Mouse (Mus musculus): ENCODE results near the gene Pea15a.
"Not testable (repeated sequence)": the region's sequence is repeated elsewhere in the genome, so short reads cannot be mapped to it uniquely, and the experiment has no call there.

Pea15a gene

DNA sequence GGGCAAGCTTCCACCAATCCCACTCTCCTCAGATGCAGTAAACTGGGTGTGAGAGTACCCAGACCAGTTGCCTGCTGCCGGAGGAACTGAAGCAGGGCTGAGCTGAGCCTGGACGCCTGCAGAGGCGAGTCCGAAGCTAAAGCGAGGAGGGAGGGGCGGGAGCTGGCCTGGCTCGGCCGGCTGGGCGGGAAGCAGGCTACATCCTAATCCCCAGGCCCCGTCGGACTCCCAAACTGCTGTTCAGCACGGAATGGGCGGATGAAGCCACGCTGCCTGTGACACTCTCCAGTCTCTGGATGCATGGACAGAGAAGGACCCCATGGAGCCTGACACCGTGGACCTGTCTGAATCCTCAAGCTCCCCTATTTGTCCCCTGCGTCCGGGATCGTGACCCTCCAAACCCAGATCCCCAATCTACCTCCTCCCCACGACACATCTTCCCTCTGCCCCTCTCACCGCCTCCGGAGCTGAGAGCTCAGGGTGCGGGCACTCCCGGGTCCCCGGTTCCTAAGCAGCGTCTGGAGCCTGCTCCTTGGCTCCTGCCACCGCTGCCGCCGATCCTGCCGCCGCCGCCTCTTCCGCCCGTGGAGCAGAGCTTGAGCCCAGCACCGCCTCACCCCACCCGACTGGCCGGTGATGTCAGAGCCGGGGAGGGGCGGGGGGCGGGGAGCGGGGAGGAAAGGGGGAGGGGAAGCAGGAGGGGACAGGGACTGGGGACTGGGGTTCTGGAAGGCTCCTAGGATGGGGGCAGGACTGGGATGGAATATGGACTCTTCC is at the start of gene Pea15a:
Pea15a (minus strand) TSS at position 664 of the 777 bp plus-strand sequence.
- DNase-seq (ENCODE audit: low read depth): peak; percentile 60

- peak; percentile 13 for DNase-seq (ENCODE audit: low read depth)
These were observed 41.1 kb upstream of the Pea15a start for GRCm38 (mm10) chr1:172247679-172248078.

GRCm38 (mm10) chr1:172247216-172247615 is 40.6 kb upstream of the Pea15a start:
- DNase-seq (ENCODE audit: low read depth): no peak

DNA sequence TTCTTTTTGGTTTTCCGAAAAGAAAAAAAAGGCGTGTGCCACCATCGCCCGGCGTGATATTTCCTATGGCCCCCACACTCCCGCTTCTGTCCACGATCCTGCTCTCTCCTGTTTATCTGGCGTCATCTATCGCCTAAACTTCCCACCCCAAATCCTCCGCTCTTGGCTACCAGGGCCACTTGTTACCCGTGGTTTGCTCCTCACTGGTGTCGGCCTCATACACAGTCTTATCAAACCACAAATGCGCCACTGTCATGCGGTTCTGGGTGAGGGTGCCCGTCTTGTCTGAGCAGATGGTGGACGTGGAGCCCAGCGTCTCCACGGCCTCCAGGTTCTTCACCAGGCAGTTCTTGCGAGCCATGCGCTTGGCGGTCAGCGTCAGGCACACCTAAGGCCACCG is 38.0 kb upstream of the Pea15a start:
- not testable (repeated sequence) for DNase-seq (ENCODE audit: low read depth)

DNA sequence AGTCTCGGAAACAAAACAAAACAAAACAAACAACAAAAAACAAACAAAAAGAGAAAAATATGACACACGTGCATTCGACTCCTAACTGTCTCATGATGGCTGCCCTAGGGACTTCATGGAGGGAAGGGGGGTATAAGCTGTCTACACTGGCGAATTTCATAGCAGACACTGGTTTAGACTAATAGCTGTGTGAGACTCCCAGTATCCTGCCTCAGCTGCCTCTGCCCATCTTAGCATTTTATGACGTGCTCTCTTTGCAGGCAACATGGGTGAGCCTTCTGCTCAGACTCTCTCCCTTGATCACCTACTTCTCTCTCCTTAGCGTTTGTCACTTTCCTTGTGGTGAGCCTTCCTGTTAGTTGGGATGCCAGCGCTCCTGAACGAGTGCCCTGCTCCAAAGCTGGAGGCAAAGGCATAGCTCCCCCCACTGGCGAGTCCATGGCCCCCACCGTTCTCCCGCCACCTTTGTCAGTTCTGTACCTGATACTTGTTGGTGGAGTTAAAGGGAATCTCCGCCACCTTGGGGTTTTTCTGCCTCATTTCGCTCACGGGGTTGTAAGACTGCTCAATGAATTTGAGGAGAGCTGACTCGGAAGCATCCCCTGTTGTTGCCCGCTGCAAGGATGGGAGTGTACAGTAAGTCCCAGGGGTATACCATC is 37.1 kb upstream of the Pea15a start:
- no peak for DNase-seq (ENCODE audit: low read depth)

GRCm38 (mm10) chr1:172242401-172242800 is 35.8 kb upstream of the Pea15a start:
- no peak for DNase-seq (ENCODE audit: low read depth)

GRCm38 (mm10) chr1:172240945-172241708 is 34.5 kb upstream of the Pea15a start:
- peak; percentile 34 for DNase-seq (ENCODE audit: low read depth)

- DNase-seq (ENCODE audit: low read depth): peak; percentile 26
These were observed 22.6 kb upstream of the Pea15a start for GRCm38 (mm10) chr1:172229215-172229614.

DNA sequence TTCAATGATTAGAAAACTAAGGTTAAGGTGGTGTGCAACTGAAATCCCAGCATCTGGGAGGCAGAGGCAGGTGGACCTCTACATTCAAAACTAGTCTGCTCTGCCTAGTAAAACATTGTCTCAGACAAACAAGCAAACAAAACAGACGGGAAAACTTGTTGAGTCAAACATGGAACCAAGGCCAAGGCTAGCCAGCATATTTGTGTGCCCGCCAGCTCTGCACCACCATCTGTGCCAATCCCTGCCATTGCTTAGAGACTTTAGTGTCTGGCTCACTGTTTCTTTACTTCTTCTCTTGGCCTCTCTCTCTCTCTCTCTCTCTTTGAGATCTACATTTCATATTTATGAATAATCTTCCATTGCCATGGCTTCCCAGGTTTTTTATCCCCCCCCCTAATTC is 21.6 kb upstream of the Pea15a start:
- no peak for DNase-seq (ENCODE audit: low read depth)

DNA sequence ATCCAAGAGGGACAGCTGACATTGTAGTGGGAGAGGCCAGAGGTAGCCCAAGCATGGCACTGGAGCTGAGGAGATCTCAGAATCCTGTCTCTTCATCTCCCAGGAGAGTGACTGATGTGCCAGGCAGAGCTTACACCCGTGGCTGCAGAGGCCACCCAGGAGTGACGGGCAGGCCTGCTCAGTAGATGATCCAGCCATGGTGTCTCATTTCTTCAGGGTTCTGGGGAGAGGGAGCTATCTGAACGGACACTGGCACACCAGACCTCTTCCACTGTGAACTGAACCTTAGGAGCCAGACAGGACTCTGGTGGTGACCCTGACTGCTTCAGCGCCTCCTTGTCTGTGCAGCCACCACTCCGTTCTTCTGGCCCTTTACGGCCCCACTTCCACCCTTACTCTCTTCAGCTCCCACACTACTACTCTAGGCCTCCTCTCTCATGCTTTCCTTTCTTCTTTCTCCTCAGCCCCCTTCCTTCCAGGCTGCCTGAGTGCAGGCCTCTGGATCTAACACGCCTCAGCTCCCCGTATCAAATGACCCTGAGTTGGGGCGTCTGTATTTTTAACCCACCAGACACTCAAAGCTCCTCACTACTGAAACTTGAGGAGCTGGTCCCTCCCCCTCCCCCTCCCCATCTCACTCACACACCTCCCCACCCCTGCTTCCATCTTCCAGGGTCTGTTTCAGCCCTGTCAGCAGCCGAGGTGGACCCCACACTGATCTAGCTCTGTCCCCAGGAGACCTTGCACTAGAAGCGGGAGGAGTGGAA is 14.9 kb upstream of the Pea15a start:
- DNase-seq (ENCODE audit: low read depth): no peak

- DNase-seq (ENCODE audit: low read depth): no peak
These were observed 13.8 kb upstream of the Pea15a start for GRCm38 (mm10) chr1:172220414-172220813.

GRCm38 (mm10) chr1:172219451-172220406 is 13.1 kb upstream of the Pea15a start, which contains the start of gene Casq1:
Gene Casq1 (minus strand): TSS chr1:172219868.
- no peak for DNase-seq (ENCODE audit: low read depth)

DNA sequence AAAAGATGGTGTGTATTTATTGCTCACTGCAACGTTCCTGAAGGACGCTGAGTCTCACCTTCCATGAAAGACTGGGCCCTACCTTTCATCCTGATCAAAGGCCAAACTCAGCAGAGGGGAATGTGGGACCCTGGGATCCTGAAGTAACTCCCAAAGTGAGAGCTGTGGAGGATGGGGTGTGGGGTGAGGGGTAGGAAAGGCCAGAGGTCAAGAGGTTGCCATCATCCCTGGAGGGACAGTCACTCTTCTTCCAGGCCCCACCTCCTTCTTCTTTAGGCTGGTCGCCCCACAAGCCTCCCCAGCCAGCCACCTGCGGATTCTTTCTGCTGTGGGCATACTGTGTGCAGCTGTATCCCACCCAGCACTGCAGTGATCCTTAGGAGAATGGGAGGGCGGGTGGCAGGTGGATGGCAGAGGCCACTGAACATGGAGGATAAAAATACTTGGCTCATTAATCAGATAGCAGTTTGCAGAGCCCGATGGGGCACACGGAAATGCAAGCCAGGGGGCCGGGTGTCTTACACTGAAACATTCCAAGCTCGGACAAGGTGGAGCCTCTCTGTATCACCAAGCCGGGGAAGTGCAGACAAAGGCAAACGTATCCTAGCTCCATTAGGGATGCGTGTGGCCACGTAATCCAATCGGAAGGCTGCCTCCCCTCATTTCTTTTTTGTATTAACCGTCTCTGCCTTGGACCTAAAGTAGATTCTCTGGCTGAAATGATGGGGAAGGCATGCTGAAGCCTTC is 11.7 kb upstream of the Pea15a start:
- DNase-seq (ENCODE audit: low read depth): no peak

- DNase-seq (ENCODE audit: low read depth): peak; percentile 94
These were observed 10.5 kb upstream of the Pea15a start for GRCm38 (mm10) chr1:172217148-172217547.

- DNase-seq (ENCODE audit: low read depth): no peak
These were observed 8.1 kb upstream of the Pea15a start for GRCm38 (mm10) chr1:172214748-172215147.

- DNase-seq (ENCODE audit: low read depth): no peak
These were observed 7.2 kb upstream of the Pea15a start for GRCm38 (mm10) chr1:172213771-172214170.

DNA sequence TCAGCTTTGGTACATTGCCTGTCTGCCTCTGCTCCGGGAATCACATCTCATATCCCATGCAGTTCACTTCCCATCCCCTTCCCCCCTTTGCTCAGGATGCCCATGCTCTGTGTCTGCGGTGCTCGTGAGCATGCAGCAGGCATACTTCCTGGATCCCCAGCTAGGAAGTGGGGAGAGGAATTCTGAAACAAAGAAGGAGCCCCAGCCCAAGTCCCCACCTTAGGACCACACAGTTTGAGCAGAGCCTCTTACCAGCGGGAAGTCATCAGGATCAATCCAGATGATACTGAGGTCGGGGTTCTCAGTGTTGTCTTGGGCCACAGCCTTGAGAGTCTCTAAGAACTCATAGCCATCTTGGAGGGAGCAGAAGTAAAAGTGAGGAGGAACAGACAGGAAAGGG is 6.2 kb upstream of the Pea15a start:
- DNase-seq (ENCODE audit: low read depth): no peak

DNA sequence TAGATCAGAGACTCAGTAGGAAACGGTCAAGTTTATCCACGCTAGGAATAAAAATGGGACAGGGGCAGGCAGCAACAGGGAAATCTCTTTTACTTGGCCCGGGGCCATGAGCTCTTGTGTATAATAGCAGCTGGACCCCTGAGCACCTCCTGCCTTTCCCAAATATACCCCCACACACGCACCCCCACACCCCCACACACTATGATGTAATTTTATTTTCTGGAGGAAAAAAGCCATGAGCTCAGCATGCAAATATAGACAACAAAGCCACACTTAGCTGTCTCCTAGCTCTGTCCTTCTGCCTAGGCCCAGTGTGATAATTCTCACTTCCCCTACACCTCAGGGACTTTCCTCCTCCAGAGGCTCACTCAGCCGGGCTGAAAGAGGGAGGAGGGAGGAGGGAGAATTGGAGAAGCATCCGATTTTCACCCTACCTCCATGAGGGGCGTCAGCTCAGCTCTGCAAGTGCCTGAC is 544 bp upstream of the Pea15a start:
- no peak for DNase-seq (ENCODE audit: low read depth)

GRCm38 (mm10) chr1:172205741-172206087 is 890 bp downstream of the Pea15a start:
- peak; percentile 42 for DNase-seq (ENCODE audit: low read depth)

Measured in 416B (cell line).